Mouse (Mus musculus) intestine, postnatal 0 days (tissue): ENCODE measurements around the gene Pih1d1. TPM values are rescaled to one million over a fixed set of nuclear protein-coding genes. Genes with fewer than 3 reads are reported as not detected.
"Not testable (repeated sequence)": the region's sequence is repeated elsewhere in the genome, so short reads cannot be mapped to it uniquely, and the experiment has no call there.

ENCODE experiments used
- ATAC-seq: fragments of 200-750 bp; cut with Nextera tagmentation; 2 replicates; pipeline ENCODE4 v1.8.0; 2017; ENCODE audit warnings: mild to moderate bottlenecking, moderate TSS enrichment, moderate library complexity
- H3K27ac ChIP-seq: fragments of 300-500 bp; sonication (generic); 2 replicates; pipeline ENCODE4 v1.5.1; 2014; ENCODE audit warnings: mild to moderate bottlenecking, low read depth, low read length, moderate library complexity
- H3K27me3 ChIP-seq: fragments of 300-500 bp; sonication (generic); replicated peaks from 2 replicates; pipeline ENCODE4 v1.6.1; 2014; ENCODE audit warnings: low read length, mixed read lengths; ENCODE audit not compliant: control insufficient read depth, insufficient read depth
- H3K36me3 ChIP-seq: fragments of 300-500 bp; sonication (generic); 2 replicates; pipeline ENCODE4 v1.6.1; 2014; ENCODE audit warnings: mild to moderate bottlenecking, moderate library complexity; ENCODE audit not compliant: control insufficient read depth, insufficient read depth
- H3K4me1 ChIP-seq: fragments of 300-500 bp; sonication (generic); replicated peaks from 2 replicates; pipeline ENCODE4 v1.6.1; 2014; ENCODE audit warnings: antibody characterized with exemption, low read length, mixed read lengths; ENCODE audit not compliant: control insufficient read depth, insufficient read depth
- H3K4me2 ChIP-seq: fragments of 300-500 bp; sonication (generic); replicated peaks from 2 replicates; pipeline ENCODE4 v1.6.1; 2014; ENCODE audit warnings: low read depth, mild to moderate bottlenecking, moderate library complexity
- H3K4me3 ChIP-seq: fragments of 300-500 bp; sonication (generic); 2 replicates; pipeline ENCODE4 v1.5.1; 2014; ENCODE audit warnings: low read depth, low read length
- H3K9ac ChIP-seq: fragments of 300-500 bp; sonication (generic); 2 replicates; pipeline ENCODE4 v1.6.1; 2014; ENCODE audit warnings: mild to moderate bottlenecking, low read depth, low read length
- H3K9me3 ChIP-seq: fragments of 300-500 bp; sonication (generic); 2 replicates; pipeline ENCODE4 v1.6.1; 2016; ENCODE audit warnings: mixed run types; ENCODE audit not compliant: control insufficient read depth
- CTCF ChIP-seq: sonication (generic); IDR thresholded peaks from 2 replicates; pipeline ENCODE4 v1.5.1; 2016; ENCODE audit warnings: low read depth, mild to moderate bottlenecking, control low read depth, antibody characterized with exemption, moderate library complexity
- WGBS: fragments of 180-500 bp; shearing (Covaris S2); extraction: QIAGEN DNeasy Blood & Tissue Kit; methylation state at CpG from one replicate; pipeline ENCODE4 v1.1.7; 2014; 5-methylcytosine and 5-hydroxymethylcytosine counted together
- polyA plus RNA-seq: library from polyadenylated mRNA; unstranded; fragments of >200 nt; fragmentation: Nextera tagmentation; extraction: Ambion mirVana; gene quantifications from 2 replicates; pipeline ENCODE4 v1.2.1, GENCODE M21; 2015

Pih1d1 gene
- polyA plus RNA-seq, 1 experiment from 2014 or later = 64.7 TPM

GRCm38 (mm10) chr7:45153052-45153451 lies 1.1 kb upstream of the Pih1d1 start:
- not testable (repeated sequence) for H3K27ac ChIP-seq, H3K4me3 ChIP-seq, H3K4me1 ChIP-seq, ATAC-seq, H3K27me3 ChIP-seq, H3K9me3 ChIP-seq
- peaks cover 24% of the 10 kb centered on the region for H3K36me3 ChIP-seq
- peak; percentile 14; the same call in 1 of the 2 replicates for TF ChIP-seq CTCF
- peak overlapping the region; percentile 68 for H3K4me2 ChIP-seq
- 0 out of 2 replicates have a peak overlapping the region, but pooled peaks have one; percentile 85 for H3K9ac ChIP-seq
- 66% methylated on average over 2 of the region's 2 CpGs for WGBS

- peaks cover 8% of the 10 kb centered on the region; the same call in 1 of the 2 replicates for H3K4me1 ChIP-seq
- no peaks in the 10 kb centered on the region for H3K27me3 ChIP-seq
- peak overlapping the region; percentile 68 for H3K4me2 ChIP-seq
- peak overlapping the region; percentile 72 for H3K4me3 ChIP-seq
- peak overlapping the region; percentile 85 for H3K9ac ChIP-seq
- H3K9me3 ChIP-seq = no peaks in the 10 kb centered on the region
- TF ChIP-seq CTCF = no peak
- peaks cover 23% of the 10 kb centered on the region for H3K36me3 ChIP-seq
- WGBS = 2% methylated on average over 5 of the region's 5 CpGs
- no peak for ATAC-seq
- H3K27ac ChIP-seq = peak overlapping the region; percentile 94
Observed at GRCm38 (mm10) chr7:45153586-45153985, 517 bp upstream of the Pih1d1 start.

GRCm38 (mm10) chr7:45154993-45155514 lies 951 bp downstream of the Pih1d1 start:
- peak overlapping the region; percentile 68 for H3K4me2 ChIP-seq
- 67% methylated on average over 12 of the region's 12 CpGs for WGBS
- H3K27ac ChIP-seq = 0 out of 2 replicates have a peak overlapping the region, but pooled peaks have one; percentile 94
- peaks cover 29% of the 10 kb centered on the region for H3K36me3 ChIP-seq
- H3K9me3 ChIP-seq = no peaks in the 10 kb centered on the region
- no peaks in the 10 kb centered on the region for H3K27me3 ChIP-seq
- peak; percentile 75 for TF ChIP-seq CTCF
- H3K4me3 ChIP-seq = peak overlapping the region; percentile 72
- H3K9ac ChIP-seq = no peak overlapping the region
- peak; percentile 53 for ATAC-seq
- peaks cover 8% of the 10 kb centered on the region; the same call in 1 of the 2 replicates for H3K4me1 ChIP-seq

- H3K4me2 ChIP-seq = no peak overlapping the region
- ATAC-seq = no peak
- H3K27ac ChIP-seq = no peak overlapping the region
Observed at GRCm38 (mm10) chr7:45155590-45155989, 1.5 kb downstream of the Pih1d1 start.

GRCm38 (mm10) chr7:45156206-45156605 lies 2.1 kb downstream of the Pih1d1 start:
- no peaks in the 10 kb centered on the region for H3K9me3 ChIP-seq
- H3K4me2 ChIP-seq = no peak overlapping the region
- no peak overlapping the region for H3K27ac ChIP-seq
- TF ChIP-seq CTCF = no peak
- H3K9ac ChIP-seq = no peak overlapping the region
- 93% methylated on average over 15 of the region's 15 CpGs for WGBS
- H3K36me3 ChIP-seq = peaks cover 34% of the 10 kb centered on the region
- no peak for ATAC-seq
- H3K4me1 ChIP-seq = 0 out of 2 replicates have a peak, but pooled peaks cover 2% of the 10 kb centered on the region
- H3K4me3 ChIP-seq = no peak overlapping the region
- H3K27me3 ChIP-seq = no peaks in the 10 kb centered on the region

More at GRCm38 (mm10) chr7:45155590-45155989, 1.5 kb downstream of the Pih1d1 start:
- Histone ChIP-seq H3K36me3 (peaks cover 34% of the 10 kb centered on the region), H3K9ac (no peak overlapping the region), H3K4me3 (no peak overlapping the region), H3K9me3 (no peaks in the 10 kb centered on the region), H3K27me3 (no peaks in the 10 kb centered on the region), H3K4me1 (peaks cover 6% of the 10 kb centered on the region; the same call in 1 of the 2 replicates)
- TF ChIP-seq CTCF = no peak
- 84% methylated on average over 9 of the region's 9 CpGs for WGBS

- no peak overlapping the region for H3K4me3 ChIP-seq
- no peak overlapping the region for H3K9ac ChIP-seq
- H3K9me3 ChIP-seq = no peaks in the 10 kb centered on the region
- H3K27ac ChIP-seq = no peak overlapping the region
- no peak for ATAC-seq
- H3K4me2 ChIP-seq = no peak overlapping the region
- H3K27me3 ChIP-seq = peaks cover 1% of the 10 kb centered on the region; the same call in 1 of the 2 replicates
- no peak for TF ChIP-seq CTCF
- H3K36me3 ChIP-seq = peaks cover 34% of the 10 kb centered on the region
- 88% methylated on average over 14 of the region's 14 CpGs for WGBS
- peaks cover 7% of the 10 kb centered on the region; the same call in 1 of the 2 replicates for H3K4me1 ChIP-seq
Observed at GRCm38 (mm10) chr7:45157459-45157858, 3.4 kb downstream of the Pih1d1 start.
